Mouse (Mus musculus) bone marrow macrophage, adult 2 months (primary cell): ENCODE data around the gene Gna13. TPM values are rescaled to one million over a fixed set of nuclear protein-coding genes. Genes with fewer than 3 reads are reported as not detected.

Experiments
- H3K27ac ChIP-seq: 2 replicates; pipeline ENCODE4 v1.5.1; 2012; ENCODE audit warnings: low read depth, low read length; ENCODE audit not compliant: insufficient read depth
- H3K4me1 ChIP-seq: 2 replicates; pipeline ENCODE4 v1.6.1; 2012; ENCODE audit warnings: low read length; ENCODE audit not compliant: control insufficient read depth, insufficient read depth
- H3K4me3 ChIP-seq: 2 replicates; pipeline ENCODE4 v1.5.1; 2012; ENCODE audit warnings: mild to moderate bottlenecking, low read length, moderate library complexity; ENCODE audit not compliant: insufficient read depth
- CTCF ChIP-seq: IDR thresholded peaks from 2 replicates; pipeline ENCODE4 v1.5.1; 2012; ENCODE audit warnings: low read depth, mild to moderate bottlenecking, low read length, moderate library complexity
- POLR2A ChIP-seq: IDR thresholded peaks from 2 replicates; pipeline ENCODE4 v1.6.1; 2012; ENCODE audit warnings: mild to moderate bottlenecking, low read depth, low read length, borderline replicate concordance
- polyA plus RNA-seq: library from polyadenylated mRNA; stranded (reverse); fragments of >200 nt; gene quantifications from 2 replicates; pipeline ENCODE4 v1.2.4, GENCODE M21; 2012; ENCODE audit not compliant: missing spikeins, insufficient read depth, insufficient read length

Gna13 gene
- polyA plus RNA-seq, 1 experiment, result 84.9 TPM

GRCm38 (mm10) chr11:109358549-109358948 is 4.1 kb upstream of the Gna13 start:
- H3K4me3 ChIP-seq, result no peak overlapping the region
- peaks cover 14% of the 10 kb centered on the region for H3K4me1 ChIP-seq
- TF ChIP-seq POLR2A (no peak), CTCF (no peak)
- H3K27ac ChIP-seq, result no peak overlapping the region

- H3K4me3 ChIP-seq, result no peak overlapping the region
- H3K4me1 ChIP-seq, result peaks cover 12% of the 10 kb centered on the region
- TF ChIP-seq POLR2A (no peak), CTCF (no peak)
- no peak overlapping the region for H3K27ac ChIP-seq
Observed at GRCm38 (mm10) chr11:109359043-109359752, 3.4 kb upstream of the Gna13 start.

- H3K4me3 ChIP-seq, result no peak overlapping the region
- no peak overlapping the region for H3K27ac ChIP-seq
- H3K4me1 ChIP-seq, result peaks cover 7% of the 10 kb centered on the region
- TF ChIP-seq POLR2A (no peak), CTCF (no peak)
Observed at GRCm38 (mm10) chr11:109360102-109360501, 2.5 kb upstream of the Gna13 start.

GRCm38 (mm10) chr11:109360581-109361040 is 2.0 kb upstream of the Gna13 start:
- no peak for TF ChIP-seq CTCF
- no peak for TF ChIP-seq POLR2A
- Histone ChIP-seq H3K27ac (no peak overlapping the region), H3K4me3 (no peak overlapping the region), H3K4me1 (peaks cover 10% of the 10 kb centered on the region)

GRCm38 (mm10) chr11:109361241-109361630 is 1.4 kb upstream of the Gna13 start:
- peaks cover 14% of the 10 kb centered on the region for H3K4me1 ChIP-seq
- H3K4me3 ChIP-seq, result peak overlapping the region; percentile 81
- no peak for TF ChIP-seq POLR2A
- TF ChIP-seq CTCF, result no peak
- H3K27ac ChIP-seq, result peak overlapping the region; percentile 94

DNA sequence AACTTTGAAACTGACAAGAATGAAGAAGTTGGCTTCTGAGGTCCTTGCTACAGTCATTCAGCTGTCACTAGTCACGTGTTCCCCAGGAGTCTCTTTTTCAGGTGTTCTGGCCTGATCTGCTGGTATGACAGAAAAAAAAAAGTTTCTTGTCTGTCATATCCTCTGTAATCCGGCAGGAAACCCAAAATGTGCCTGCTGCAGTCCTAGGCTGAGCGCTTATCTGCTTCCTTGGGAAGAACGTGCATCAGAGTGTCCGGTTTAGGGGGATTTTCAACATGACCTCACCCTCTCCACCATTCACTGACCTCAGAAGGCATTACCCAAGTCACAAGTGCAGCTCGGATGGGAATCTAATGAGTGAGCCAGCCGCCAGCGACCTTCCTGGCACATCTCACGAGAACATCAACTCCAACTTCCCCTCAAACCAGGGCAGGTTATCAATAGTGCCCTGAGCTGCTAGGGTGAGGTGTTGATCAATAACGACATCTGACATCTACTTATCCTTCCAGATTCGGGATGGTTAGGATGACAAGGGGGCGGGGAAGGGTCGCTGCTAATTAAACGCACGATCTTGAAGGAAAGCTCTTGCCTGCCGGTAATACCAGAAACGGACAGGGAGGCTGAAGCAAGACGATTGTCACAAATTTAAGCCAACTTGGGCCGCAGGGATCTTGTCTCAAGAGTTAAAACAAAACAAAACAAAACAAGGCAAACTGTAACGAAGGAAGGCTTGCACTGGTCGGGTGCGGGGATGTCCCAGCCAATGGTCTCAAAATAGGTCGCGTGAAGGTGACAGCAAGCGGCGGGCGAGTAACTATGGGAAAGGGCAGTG is 784 bp upstream of the Gna13 start:
- peak overlapping the region; percentile 81 for H3K4me3 ChIP-seq
- peaks cover 20% of the 10 kb centered on the region for H3K4me1 ChIP-seq
- H3K27ac ChIP-seq, result peak overlapping the region; percentile 94
- TF ChIP-seq POLR2A, result no peak
- TF ChIP-seq CTCF, result no peak

DNA sequence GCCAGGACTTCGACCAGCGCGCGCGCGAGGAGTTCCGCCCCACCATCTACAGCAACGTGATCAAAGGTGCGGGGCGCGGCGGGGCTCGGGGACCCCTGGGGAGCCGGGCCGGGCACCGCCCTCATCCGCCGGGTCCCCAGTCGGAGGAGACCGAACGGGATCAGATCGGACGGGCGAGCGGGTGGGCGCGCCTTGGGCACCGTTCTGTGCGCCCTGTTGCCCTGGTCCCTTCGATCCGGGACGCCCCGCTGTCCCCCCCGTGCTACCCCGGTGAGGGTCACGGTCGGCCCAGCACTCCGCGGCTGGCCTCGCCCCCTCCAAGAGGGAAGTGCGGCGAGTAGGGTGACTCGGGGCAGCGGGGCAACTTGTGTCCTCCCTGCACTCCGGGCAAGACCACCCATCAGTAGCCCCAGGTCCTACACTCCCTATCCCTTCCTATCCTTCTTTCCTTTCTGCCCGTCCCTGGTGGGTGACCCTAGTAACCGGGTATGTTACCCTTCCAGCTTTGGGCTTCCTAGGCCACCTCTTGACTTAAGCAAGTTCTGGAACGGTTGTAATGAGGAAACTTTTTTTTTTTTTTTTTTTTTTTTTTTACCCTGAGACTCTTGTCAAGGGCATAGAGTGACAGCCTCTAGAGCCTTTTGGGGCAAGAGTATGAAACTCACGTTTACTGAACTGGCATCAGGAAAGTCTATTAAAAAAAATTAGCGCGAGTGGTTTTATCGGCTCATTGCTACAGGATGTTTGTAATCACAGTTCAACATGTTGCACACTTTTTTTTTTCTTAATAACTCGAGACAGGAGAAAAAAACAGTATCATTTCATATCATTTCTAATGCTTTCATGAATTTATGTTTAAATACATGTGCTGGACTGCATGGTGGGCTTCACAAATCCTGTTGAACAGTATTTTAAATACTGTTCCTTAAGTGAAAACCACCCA is 831 bp downstream of the Gna13 start:
- H3K4me3 ChIP-seq, result peak overlapping the region; percentile 83
- H3K27ac ChIP-seq, result peak overlapping the region; percentile 97

DNA sequence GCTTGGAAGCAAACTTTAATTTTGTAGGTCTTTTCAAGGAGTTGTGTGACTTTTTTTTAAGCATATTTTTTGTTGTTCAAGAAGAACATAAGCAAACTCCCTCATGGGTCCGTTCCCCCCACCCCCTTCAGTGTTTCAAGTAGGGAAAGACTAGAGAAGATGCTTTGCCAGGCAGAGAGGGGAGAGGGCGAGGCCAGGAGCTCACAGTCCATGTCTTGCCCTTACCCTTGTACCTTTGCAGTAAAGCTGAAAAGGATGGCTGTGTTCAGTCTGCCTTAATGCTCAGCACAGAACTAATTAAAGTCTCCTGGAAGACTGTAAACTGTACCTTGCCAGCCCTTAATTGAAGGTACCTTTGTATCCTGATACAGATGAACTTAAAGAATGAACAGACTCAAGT is 1.7 kb downstream of the Gna13 start:
- Histone ChIP-seq H3K4me1 (peaks cover 38% of the 10 kb centered on the region), H3K4me3 (peak overlapping the region; percentile 55), H3K27ac (peak overlapping the region; percentile 34)
- TF ChIP-seq CTCF (no peak), POLR2A (no peak)

More for the DNA sequence above, 831 bp downstream of the Gna13 start:
- TF ChIP-seq CTCF (no peak), POLR2A (no peak)
- peaks cover 34% of the 10 kb centered on the region for H3K4me1 ChIP-seq

DNA sequence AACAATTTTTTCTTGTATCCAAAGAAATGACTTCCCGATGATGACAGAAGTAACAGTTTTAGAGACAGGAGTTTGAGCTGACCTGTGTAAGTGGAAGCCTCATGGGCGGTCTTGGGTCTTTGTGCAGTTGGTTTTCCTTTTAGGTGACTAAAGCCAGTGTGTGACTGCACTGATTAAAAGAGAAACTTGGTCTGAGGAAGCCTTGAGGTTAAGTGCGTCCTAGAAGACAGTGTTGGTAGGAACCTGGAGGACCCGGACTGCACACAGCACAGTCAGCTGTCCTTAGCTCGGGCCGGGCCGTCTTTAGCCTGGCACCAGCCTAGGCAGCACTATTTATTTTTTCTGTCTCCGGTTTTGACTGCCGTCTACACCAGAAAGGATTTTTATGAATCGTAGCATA is 2.2 kb downstream of the Gna13 start:
- TF ChIP-seq CTCF, result no peak
- no peak for TF ChIP-seq POLR2A
- Histone ChIP-seq H3K4me1 (peaks cover 42% of the 10 kb centered on the region), H3K27ac (peak overlapping the region; percentile 34), H3K4me3 (peak overlapping the region; percentile 55)
